Mouse (Mus musculus): ENCODE results near the gene Fbxw11. TPM values are rescaled to one million over a fixed set of nuclear protein-coding genes. Genes with fewer than 3 reads are reported as not detected.
A peak's percentile ranks its signal among the peaks of the same experiment; 100 is the strongest.
"Not testable (repeated sequence)": the region's sequence is repeated elsewhere in the genome, so short reads cannot be mapped to it uniquely, and the experiment has no call there.

The Fbxw11 gene
- polyA plus RNA-seq, 1 experiment from 2014 or later: 119 TPM

GRCm38 (mm10) chr11:32707481-32707880 lies 65.0 kb downstream of the Fbxw11 start:
- Histone ChIP-seq H3K27me3 (ENCODE audit: control insufficient read depth, insufficient read depth, low read depth, low read length) (no peaks in the 10 kb centered on the region), H3K4me3 (ENCODE audit: low read depth, low read length) (no peak overlapping the region), H3K4me2 (ENCODE audit: low read length) (no peak overlapping the region), H3K4me1 (ENCODE audit: control insufficient read depth, insufficient read depth, low read length) (no peaks in the 10 kb centered on the region; the same call in 1 of the 2 replicates), H3K9me3 (replicated peaks; ENCODE audit: control insufficient read depth, low read length, poor library complexity, severe bottlenecking) (no peaks in the 10 kb centered on the region), H3K36me3 (ENCODE audit: control insufficient read depth, insufficient read depth, low read length) (no peaks in the 10 kb centered on the region), H3K9ac (ENCODE audit: low read depth, low read length) (no peak overlapping the region), H3K27ac (ENCODE audit: low read length) (no peak overlapping the region)
- WGBS: 68% methylated on average over 3 of the region's 3 CpGs
- no peak for ATAC-seq

DNA sequence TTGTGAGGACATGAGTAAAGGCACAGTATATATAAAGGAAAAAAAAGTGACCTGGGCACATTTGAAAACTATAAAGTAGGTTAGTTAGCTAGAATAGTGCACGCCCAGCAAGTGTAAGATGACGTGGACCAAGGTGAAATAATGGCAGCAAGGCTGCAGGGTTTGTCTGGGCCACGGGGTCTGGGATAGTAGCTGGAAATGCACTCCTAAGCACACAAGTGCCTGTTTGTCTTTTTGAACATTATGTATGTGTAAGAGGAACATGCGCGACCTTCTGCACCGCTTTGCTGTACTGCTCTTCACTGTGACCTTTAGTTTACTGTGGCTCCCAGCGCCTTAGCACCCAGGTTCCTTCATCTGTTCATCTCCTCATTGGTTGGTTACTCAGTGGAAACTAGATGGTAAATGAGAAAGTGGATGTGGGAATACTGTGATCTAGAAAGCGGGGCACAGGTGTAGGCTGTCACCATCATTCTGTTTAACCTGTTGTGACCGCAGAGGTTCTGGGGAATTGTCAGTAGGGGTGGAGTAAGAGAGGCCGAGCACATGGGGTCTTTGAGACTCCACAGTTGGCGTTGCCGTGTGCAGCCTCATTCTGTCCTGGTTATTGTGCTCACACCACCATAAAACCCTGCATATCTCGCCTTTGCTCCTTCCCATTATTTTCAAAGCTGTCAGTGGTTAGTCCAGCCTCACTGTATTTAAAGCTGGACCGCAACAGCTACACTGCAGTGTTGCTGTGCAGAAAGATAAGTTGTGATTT lies 66.4 kb downstream of the Fbxw11 start:
- no peak overlapping the region for H3K4me2 ChIP-seq (ENCODE audit: low read length)
- H3K4me1 ChIP-seq (ENCODE audit: control insufficient read depth, insufficient read depth, low read length): no peaks in the 10 kb centered on the region; the same call in 1 of the 2 replicates
- H3K36me3 ChIP-seq (ENCODE audit: control insufficient read depth, insufficient read depth, low read length): no peaks in the 10 kb centered on the region
- WGBS: 77% methylated on average over 14 of the region's 14 CpGs
- H3K9ac ChIP-seq (ENCODE audit: low read depth, low read length): no peak overlapping the region
- no peaks in the 10 kb centered on the region for H3K27me3 ChIP-seq (ENCODE audit: control insufficient read depth, insufficient read depth, low read depth, low read length)
- ATAC-seq: peak; percentile 16; the same call in 1 of the 2 replicates
- H3K9me3 ChIP-seq (replicated peaks; ENCODE audit: control insufficient read depth, low read length, poor library complexity, severe bottlenecking): no peaks in the 10 kb centered on the region
- H3K4me3 ChIP-seq (ENCODE audit: low read depth, low read length): no peak overlapping the region
- no peak overlapping the region for H3K27ac ChIP-seq (ENCODE audit: low read length)

DNA sequence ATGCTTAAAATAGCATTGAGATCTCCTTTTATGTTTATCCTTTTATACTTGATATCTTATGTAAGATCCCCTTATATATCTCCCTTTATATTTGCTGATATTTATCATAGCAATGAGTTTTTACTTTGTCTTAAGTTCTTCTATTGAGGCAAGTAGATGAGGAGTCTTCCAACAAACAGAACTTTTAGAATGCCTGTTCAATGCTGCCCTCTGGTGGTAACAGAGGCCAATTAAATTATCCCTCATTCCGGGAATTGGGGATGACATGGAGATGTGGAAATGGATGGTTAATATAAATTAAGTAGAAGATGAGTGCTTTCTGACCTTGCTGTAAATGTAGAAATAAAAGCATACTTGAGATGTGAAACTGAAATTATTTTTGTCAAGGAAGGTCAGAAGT lies 67.0 kb downstream of the Fbxw11 start:
- no peak overlapping the region for H3K4me3 ChIP-seq (ENCODE audit: low read depth, low read length)
- no peaks in the 10 kb centered on the region for H3K27me3 ChIP-seq (ENCODE audit: control insufficient read depth, insufficient read depth, low read depth, low read length)
- H3K27ac ChIP-seq (ENCODE audit: low read length): no peak overlapping the region
- H3K9ac ChIP-seq (ENCODE audit: low read depth, low read length): no peak overlapping the region
- H3K9me3 ChIP-seq (replicated peaks; ENCODE audit: control insufficient read depth, low read length, poor library complexity, severe bottlenecking): no peaks in the 10 kb centered on the region
- 13% methylated on average over 1 of the region's 1 CpGs for WGBS
- no peaks in the 10 kb centered on the region for H3K4me1 ChIP-seq (ENCODE audit: control insufficient read depth, insufficient read depth, low read length)
- no peak for ATAC-seq
- no peaks in the 10 kb centered on the region for H3K36me3 ChIP-seq (ENCODE audit: control insufficient read depth, insufficient read depth, low read length)
- no peak overlapping the region for H3K4me2 ChIP-seq (ENCODE audit: low read length)

DNA sequence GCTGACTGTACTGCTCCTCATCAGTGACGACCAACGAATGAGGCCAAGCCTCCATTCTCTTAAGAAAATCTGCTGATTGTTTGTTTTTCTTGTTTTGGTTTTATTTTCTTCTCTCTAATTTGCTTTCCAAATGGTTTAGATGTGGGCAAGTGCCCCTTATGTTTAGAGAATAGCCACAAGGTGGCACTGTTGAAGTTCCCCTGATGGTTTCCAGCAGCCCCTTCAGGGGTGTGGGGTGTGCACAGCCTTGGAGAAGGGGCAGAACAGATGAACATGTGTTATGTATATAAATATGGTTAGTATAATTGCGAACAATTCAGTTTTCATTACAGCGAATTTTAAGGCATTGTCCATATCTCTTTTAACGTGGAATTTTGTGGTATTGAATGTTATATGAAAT lies 71.7 kb downstream of the Fbxw11 start:
- H3K4me2 ChIP-seq (ENCODE audit: low read length): no peak overlapping the region
- H3K27me3 ChIP-seq (ENCODE audit: control insufficient read depth, insufficient read depth, low read depth, low read length): no peaks in the 10 kb centered on the region
- WGBS: 62% methylated on average over 5 of the region's 5 CpGs
- no peak overlapping the region for H3K9ac ChIP-seq (ENCODE audit: low read depth, low read length)
- H3K36me3 ChIP-seq (ENCODE audit: control insufficient read depth, insufficient read depth, low read length): no peaks in the 10 kb centered on the region
- H3K4me1 ChIP-seq (ENCODE audit: control insufficient read depth, insufficient read depth, low read length): peaks cover 7% of the 10 kb centered on the region; the same call in 1 of the 2 replicates
- H3K4me3 ChIP-seq (ENCODE audit: low read depth, low read length): no peak overlapping the region
- no peak for ATAC-seq
- no peaks in the 10 kb centered on the region for H3K9me3 ChIP-seq (replicated peaks; ENCODE audit: control insufficient read depth, low read length, poor library complexity, severe bottlenecking)
- no peak overlapping the region for H3K27ac ChIP-seq (ENCODE audit: low read length)

DNA sequence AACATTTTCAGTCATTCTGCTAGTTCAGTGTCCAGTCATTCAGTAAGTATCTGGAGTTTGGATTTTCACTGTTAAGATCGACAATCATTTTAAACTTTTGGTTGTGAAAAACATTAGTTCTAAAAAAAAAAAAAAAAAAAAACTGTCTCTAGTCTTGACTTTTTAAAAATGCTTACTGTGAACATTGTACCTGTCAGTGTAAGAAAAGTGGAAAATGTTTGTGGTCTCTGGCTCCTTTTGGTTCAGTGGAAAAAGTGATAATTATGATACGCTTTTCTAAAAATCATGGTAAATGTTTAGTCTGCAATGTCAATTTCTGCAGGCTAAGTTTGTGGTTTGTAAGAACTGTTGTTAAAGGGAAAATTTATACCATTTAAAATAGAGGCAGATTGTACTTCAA lies 72.4 kb downstream of the Fbxw11 start:
- Histone ChIP-seq H3K36me3 (ENCODE audit: control insufficient read depth, insufficient read depth, low read length) (no peaks in the 10 kb centered on the region), H3K9me3 (replicated peaks; ENCODE audit: control insufficient read depth, low read length, poor library complexity, severe bottlenecking) (no peaks in the 10 kb centered on the region), H3K4me1 (ENCODE audit: control insufficient read depth, insufficient read depth, low read length) (peaks cover 7% of the 10 kb centered on the region; the same call in 1 of the 2 replicates), H3K27me3 (ENCODE audit: control insufficient read depth, insufficient read depth, low read depth, low read length) (no peaks in the 10 kb centered on the region), H3K27ac (ENCODE audit: low read length) (no peak overlapping the region), H3K9ac (ENCODE audit: low read depth, low read length) (no peak overlapping the region), H3K4me3 (ENCODE audit: low read depth, low read length) (no peak overlapping the region), H3K4me2 (ENCODE audit: low read length) (no peak overlapping the region)
- no peak for ATAC-seq
- WGBS: 93% methylated on average over 2 of the region's 2 CpGs

- Histone ChIP-seq H3K27me3 (ENCODE audit: control insufficient read depth, insufficient read depth, low read depth, low read length) (no peaks in the 10 kb centered on the region), H3K36me3 (ENCODE audit: control insufficient read depth, insufficient read depth, low read length) (no peaks in the 10 kb centered on the region), H3K9ac (ENCODE audit: low read depth, low read length) (no peak overlapping the region), H3K4me1 (ENCODE audit: control insufficient read depth, insufficient read depth, low read length) (peaks cover 7% of the 10 kb centered on the region; the same call in 1 of the 2 replicates), H3K9me3 (replicated peaks; ENCODE audit: control insufficient read depth, low read length, poor library complexity, severe bottlenecking) (no peaks in the 10 kb centered on the region), H3K4me2 (ENCODE audit: low read length) (no peak overlapping the region), H3K27ac (ENCODE audit: low read length) (no peak overlapping the region), H3K4me3 (ENCODE audit: low read depth, low read length) (no peak overlapping the region)
- no peak for ATAC-seq
- WGBS: 92% methylated on average over 6 of the region's 6 CpGs
Measured at GRCm38 (mm10) chr11:32715495-32715894, 73.0 kb downstream of the Fbxw11 start.

GRCm38 (mm10) chr11:32715970-32716369 lies 73.4 kb downstream of the Fbxw11 start:
- Histone ChIP-seq H3K4me2 (ENCODE audit: low read length) (no peak overlapping the region), H3K4me3 (ENCODE audit: low read depth, low read length) (no peak overlapping the region), H3K27me3 (ENCODE audit: control insufficient read depth, insufficient read depth, low read depth, low read length) (no peaks in the 10 kb centered on the region), H3K9ac (ENCODE audit: low read depth, low read length) (no peak overlapping the region), H3K9me3 (replicated peaks; ENCODE audit: control insufficient read depth, low read length, poor library complexity, severe bottlenecking) (no peaks in the 10 kb centered on the region), H3K36me3 (ENCODE audit: control insufficient read depth, insufficient read depth, low read length) (no peaks in the 10 kb centered on the region), H3K4me1 (ENCODE audit: control insufficient read depth, insufficient read depth, low read length) (peaks cover 7% of the 10 kb centered on the region; the same call in 1 of the 2 replicates), H3K27ac (ENCODE audit: low read length) (no peak overlapping the region)
- WGBS: 80% methylated on average over 5 of the region's 5 CpGs
- no peak for ATAC-seq

- Histone ChIP-seq H3K9me3 (replicated peaks; ENCODE audit: control insufficient read depth, low read length, poor library complexity, severe bottlenecking) (no peaks in the 10 kb centered on the region), H3K9ac (ENCODE audit: low read depth, low read length) (no peak overlapping the region), H3K4me1 (ENCODE audit: control insufficient read depth, insufficient read depth, low read length) (peaks cover 7% of the 10 kb centered on the region; the same call in 1 of the 2 replicates), H3K4me2 (ENCODE audit: low read length) (no peak overlapping the region), H3K27me3 (ENCODE audit: control insufficient read depth, insufficient read depth, low read depth, low read length) (no peaks in the 10 kb centered on the region), H3K4me3 (ENCODE audit: low read depth, low read length) (no peak overlapping the region), H3K36me3 (ENCODE audit: control insufficient read depth, insufficient read depth, low read length) (no peaks in the 10 kb centered on the region), H3K27ac (ENCODE audit: low read length) (no peak overlapping the region)
- WGBS: 82% methylated on average over 4 of the region's 4 CpGs
- ATAC-seq: no peak
Measured at GRCm38 (mm10) chr11:32716876-32717275, 74.4 kb downstream of the Fbxw11 start.

- not testable (repeated sequence) for ATAC-seq; H3K9me3 ChIP-seq (replicated peaks; ENCODE audit: control insufficient read depth, low read length, poor library complexity, severe bottlenecking)
- WGBS: 88% methylated on average over 9 of the region's 9 CpGs
Measured at GRCm38 (mm10) chr11:32717711-32718110, 75.2 kb downstream of the Fbxw11 start.

More at GRCm38 (mm10) chr11:32717711-32718110, 75.2 kb downstream of the Fbxw11 start:
- H3K4me2 ChIP-seq (ENCODE audit: low read length); H3K4me3 ChIP-seq (ENCODE audit: low read depth, low read length); H3K27me3 ChIP-seq (ENCODE audit: control insufficient read depth, insufficient read depth, low read depth, low read length); H3K36me3 ChIP-seq (ENCODE audit: control insufficient read depth, insufficient read depth, low read length); H3K9ac ChIP-seq (ENCODE audit: low read depth, low read length); H3K27ac ChIP-seq (ENCODE audit: low read length); H3K4me1 ChIP-seq (ENCODE audit: control insufficient read depth, insufficient read depth, low read length): not testable (repeated sequence)
